Mouse (Mus musculus) cerebellum, adult 9-11 months (tissue): Measurements from ENCODE around the gene Nfib.

ENCODE experiments used
- DNase-seq: peaks from one replicate; pipeline ENCODE4 v3.0.0; 2022

Nfib gene

DNA sequence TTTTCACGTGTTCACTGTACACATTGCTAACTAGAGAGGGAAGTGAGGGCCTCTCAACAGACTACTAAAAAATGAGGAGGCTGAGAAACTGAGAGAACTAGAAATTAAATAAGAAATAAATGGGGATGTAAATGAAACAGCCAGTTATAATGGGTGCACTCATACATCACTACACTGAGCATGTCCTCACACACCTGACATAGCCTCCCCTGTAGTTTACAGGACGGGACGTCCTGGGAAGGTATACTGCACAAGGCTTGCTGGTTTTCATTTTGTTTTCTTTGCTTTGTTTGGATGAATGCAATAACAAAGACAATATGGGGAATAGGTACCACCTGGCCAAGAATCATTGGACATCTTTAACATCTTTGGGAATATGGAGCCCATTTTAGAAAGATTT is 211.1 kb downstream of the Nfib start:
- DNase-seq = no peak

DNA sequence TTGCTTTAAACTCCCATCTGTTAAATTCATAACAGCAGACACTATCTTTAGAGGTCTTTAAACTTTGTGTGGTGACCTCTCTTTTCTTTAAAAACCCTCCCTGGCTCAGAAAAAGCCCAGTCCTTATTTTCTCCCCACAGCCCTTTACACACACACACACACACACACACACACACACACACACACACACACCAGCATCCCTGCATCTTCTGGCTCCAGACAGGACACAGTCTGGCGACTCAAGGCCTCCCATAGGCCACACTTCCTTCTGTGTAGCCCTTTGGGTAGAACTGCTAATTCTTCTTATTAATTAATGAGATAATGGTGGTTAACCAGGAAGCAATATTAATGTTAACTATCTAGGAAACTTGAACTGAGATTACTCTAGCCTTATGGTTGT is 211.7 kb downstream of the Nfib start:
- DNase-seq = no peak

DNA sequence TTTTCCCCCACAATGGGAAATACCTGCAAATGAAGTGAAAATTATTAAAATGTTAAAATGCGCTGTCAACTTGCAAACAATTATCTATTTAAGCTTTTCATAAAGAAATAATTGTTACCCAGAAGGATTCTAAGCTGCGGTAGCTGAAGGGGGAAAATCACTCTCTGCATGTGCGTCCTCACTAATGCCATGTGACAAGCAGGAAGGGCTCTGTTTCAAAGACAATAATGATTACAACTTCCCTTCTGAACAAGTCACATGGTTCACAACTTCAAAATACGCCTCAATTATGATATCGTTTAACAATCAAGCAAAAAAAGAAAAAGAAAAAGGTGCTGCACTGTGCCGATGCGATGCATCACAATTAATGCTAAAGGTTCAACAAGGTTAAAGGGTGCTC is 212.2 kb downstream of the Nfib start:
- no peak for DNase-seq

DNA sequence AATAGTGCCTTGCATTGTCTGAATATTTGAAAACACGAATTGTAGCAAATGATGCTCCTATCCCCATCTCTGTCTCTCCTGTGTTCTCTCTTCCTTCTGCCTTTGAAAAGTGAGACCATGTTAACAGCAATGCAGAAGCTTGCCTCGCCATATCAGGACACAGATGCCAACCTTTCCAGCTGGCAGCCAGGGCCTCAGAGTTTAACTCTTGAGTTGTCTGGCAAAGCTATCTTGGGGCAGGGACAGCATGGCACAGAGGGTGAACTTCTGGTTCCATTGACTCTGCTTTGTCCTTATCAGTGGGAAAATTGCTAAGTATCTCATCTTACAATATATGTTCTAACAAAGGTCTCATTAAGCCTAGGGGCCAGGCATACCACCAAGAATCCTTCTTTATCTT is 212.8 kb downstream of the Nfib start:
- DNase-seq = no peak

DNA sequence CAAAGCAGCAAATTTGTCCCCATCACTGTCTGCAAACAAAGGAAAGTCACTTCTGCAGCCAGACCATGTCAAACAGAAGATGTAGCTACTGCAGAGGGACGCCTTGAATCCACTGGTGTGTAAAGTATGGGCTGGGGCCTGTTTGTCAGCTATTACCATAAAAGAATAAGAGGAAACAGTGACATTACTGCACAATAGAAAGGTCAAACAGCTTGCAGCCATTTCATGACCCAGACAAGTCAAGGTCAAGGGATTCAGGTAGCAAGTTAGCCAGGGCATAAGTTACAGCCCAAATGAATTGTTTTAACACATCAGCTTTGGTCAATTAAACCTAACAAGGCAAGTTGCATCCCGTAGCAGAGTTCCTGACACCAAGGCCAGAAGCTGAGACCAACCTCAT is 215.6 kb downstream of the Nfib start:
- DNase-seq = no peak

DNA sequence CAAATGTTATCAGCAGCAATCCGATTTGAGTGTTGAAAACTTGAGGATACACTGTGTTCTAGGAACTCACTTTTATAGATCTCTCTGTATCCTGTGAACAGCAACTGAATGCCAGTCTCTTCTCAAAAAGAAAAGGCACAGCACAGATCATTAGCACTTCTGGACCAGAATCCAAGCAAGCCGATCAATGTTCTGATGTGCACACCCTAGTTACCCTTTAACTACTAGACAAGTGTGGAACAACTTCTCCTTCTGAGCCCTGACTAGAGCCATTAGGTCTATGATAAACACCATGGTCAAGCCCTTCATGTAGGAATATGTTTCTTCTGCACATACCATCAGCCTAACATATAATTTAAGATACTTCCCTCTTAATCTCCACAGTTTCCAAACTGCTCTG is 219.6 kb downstream of the Nfib start:
- DNase-seq = no peak

GRCm38 (mm10) chr4:82483871-82484270 is 221.7 kb downstream of the Nfib start:
- no peak for DNase-seq

DNA sequence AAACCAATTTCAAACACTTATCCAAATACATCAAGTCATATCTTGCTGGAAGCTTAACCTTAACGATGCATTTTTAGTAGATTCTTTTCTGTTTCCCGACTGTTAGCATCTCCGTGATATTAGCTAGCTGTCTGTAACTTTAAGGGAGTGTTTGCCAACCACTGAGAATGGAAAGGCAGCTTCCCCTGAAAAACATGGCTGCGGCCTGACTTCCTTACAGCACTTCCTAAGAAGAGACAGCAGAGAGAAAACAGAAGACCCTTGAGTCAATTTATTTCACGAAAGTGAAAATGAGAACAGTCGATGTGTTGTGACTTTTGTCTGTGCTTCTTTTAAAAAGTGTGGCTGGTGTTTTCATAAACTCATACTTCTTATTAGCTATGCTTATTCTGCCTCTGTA is 222.3 kb downstream of the Nfib start:
- DNase-seq = no peak

DNA sequence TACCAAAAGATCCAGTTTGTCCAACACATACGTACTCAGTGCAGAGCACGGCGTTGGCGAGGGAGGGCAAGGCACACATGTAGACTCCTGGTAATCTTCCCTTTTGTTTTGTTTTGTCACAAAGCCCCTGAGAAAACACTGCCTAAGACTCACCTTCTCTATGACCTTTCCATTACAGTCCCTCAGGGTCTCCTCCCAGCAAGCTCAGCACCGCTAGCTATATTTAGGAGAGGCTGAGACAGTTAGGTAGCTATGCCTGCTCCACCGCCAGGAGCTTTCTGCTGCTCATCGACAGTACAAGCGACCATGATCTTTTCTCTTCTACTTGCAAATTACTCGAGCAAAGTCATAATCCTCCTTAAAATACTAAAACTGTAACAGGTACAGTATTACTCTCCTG is 224.9 kb downstream of the Nfib start:
- DNase-seq = no peak

DNA sequence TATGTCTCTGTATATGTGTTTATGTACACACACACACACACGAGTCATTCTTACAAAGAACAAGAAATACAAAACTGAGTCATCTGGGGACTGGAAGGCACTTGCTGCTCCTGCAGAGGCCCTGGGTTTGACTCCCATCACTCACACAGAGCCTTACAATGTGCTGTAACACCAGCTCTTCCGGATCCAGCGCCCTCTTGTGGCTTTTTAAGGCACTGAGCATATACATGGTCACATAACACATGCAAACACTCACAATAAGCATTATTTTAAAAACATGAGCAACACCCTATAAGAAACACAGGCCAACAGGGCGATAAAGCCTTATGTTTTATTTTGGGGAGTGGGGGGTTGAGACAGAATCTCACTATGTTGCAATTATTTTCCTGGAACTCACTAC is 226.2 kb downstream of the Nfib start:
- no peak for DNase-seq

DNA sequence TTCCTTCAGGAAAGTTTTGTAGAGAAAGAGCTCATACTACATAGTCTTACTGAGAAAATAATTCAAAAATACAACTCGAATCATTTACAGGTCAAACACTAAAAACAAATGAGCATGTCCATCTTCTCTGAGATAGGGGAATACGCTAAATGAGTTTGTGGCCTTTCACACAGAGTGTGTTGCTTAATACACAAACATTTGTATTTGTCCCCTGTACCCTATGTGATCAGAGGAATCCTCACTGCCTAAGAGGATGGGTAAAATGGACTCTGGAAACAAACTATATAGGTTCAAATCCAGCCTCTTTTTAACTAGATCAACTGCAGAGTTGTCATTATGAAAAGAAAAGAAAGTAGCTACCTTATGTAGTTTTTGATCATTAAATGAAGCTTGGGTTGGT is 227.8 kb downstream of the Nfib start:
- no peak for DNase-seq

DNA sequence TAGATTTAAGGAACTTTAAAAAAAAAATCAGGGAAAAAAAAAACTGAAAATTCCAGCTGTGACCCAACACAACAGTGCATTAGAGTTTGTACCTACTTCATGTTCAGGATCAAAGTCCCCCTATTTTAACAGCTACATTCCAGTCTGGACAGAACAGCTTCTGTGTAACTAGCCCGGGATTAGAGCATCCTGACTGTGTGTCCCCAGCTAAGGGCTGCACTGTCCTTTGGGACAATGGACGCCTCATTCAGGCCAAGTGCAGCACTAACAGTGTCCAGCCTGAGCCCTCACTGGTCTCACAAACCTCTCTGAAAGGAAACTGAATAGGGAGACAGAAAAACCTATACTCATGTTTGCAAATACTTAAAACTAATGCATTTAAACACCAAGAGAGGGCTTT is 229.1 kb downstream of the Nfib start:
- DNase-seq = no peak

DNA sequence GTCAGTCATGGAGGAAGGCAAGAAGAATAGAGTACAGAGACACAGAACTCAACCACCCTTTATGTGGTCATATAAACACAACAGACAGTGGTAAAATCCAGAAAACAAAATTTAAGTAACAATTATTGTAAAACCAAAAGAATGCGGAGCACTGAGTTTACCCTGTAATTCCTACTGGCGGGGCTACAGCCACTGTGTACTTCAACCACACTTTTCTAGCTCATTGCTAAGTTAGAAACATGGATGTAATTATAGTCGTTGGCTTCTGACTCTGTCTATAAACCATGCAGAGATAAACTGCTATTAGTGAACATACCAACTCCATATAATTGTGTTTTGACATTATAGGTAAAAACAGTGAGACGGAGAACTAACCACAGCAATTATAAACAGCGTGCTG is 231.2 kb downstream of the Nfib start:
- no peak for DNase-seq

- no peak for DNase-seq
These were observed 234.6 kb downstream of the Nfib start for GRCm38 (mm10) chr4:82470938-82471320.

DNA sequence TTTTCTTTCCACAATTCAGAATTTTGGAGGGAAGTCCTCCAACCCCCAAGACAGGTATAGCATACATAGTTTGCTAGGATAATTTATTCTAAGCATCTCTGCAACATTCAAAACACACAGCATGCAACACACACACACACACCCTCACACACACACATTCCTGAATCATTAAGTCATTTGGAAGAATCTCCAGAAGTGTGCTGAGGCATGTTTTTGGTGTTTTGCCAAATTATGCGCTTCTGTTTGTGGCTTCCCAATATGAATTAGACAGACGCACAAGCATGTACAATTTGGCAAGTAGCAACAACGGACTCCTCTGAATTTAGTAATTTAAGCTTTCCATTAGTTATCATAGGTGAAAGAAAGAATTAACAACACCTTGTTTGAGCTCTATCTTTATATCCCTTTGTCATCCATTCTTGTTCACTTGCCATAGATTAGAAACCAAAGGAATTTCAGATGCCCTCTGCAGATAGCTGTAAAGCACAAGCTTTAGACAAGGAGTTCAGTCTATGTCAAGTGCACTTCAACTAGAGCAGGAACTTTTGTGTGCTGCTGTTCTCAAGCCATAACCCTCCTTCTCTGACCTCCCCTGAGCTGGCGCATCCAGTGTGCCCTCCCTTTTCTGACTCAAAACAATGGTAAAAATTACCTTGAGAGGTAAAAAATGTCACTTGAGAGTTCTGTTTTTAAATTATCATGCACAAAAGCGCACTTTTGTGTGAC is 235.2 kb downstream of the Nfib start:
- no peak for DNase-seq

DNA sequence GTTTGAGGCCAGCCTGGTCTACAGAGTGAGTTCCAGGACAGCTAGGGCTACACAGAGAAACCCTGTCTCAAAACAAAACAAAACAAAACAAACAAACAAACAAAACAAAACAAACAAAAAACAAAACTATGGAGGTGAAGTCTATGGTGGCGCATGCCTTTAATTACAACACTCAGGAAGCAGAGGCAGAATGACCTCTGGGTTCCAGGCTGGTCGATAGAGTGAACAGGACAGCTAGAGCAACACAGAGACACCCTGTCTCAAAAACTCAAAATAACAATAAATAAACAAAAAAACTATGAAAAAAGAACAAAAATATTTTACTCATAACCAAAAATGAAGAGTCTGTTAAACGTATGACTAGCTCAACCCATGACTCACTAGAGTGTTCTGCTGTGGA is 236.6 kb downstream of the Nfib start:
- no peak for DNase-seq

DNA sequence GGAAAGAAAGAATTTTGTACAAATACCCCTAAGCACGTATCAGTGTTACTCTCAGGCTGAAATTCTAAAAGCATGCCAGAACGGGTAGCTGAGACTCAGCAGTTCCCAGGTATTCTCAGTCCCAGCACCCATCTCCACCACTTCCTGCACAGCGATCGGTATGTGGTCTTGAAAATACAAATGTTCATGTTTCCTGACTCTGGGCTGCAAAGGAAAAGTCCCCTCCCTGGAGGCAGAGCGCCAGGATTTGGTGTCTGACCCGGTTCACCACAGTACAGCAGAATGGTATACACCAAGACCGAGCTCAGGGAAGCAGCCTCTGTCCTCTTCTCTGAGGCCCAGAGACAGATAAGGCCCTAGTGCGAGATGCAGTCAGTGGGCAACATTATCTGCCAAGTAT is 238.8 kb downstream of the Nfib start:
- no peak for DNase-seq

DNA sequence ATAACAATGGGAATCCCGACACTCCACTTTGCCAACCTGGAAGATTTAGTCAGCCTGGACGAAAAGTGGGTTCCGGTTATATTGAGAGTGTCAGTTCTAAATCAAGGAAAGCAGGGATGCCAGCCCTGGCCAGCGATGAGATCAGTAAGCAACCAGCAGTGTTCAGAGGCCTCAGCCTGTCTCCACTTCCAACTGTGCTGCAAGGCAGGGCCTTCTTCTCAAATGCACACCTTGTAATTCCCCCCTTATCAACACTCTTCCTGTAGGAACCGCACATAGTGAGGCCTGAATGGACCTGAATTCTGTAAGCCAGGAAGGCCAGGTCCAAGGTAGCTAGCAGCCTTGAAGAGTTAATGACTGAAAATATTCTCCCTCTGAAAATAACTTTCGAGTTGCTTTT is 239.4 kb downstream of the Nfib start:
- peak; percentile 49 for DNase-seq

DNA sequence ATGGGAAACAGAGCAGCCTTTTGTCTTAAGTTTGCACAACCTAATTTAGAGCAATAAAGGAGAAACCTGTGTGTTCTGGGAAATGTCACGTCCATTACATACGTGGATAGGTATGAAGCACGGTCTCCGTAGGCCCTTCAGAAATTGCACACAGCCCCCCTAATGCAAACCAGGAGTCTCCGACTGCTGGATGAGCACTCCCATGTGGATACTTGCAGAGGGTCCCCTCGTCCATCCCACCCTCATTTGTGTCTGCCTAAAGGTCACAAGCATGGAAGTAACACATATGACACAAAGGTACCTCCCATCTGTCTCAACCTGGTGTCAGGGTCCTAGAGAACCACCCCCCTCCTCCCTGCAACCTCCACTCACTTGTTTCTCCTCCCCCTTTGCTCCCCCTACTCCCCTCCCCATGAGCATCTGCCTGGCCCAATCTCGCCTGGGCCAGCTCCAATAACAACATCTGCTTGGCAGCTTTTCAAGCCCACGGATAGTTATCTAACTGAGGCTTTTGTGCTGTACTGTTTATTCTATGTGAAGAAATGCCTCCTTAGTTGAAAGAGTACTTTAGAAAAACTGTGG is 241.4 kb downstream of the Nfib start:
- no peak for DNase-seq

- no peak for DNase-seq
These were observed 242.3 kb downstream of the Nfib start for GRCm38 (mm10) chr4:82463189-82463715.

GRCm38 (mm10) chr4:82461676-82462075 is 243.9 kb downstream of the Nfib start:
- no peak for DNase-seq

DNA sequence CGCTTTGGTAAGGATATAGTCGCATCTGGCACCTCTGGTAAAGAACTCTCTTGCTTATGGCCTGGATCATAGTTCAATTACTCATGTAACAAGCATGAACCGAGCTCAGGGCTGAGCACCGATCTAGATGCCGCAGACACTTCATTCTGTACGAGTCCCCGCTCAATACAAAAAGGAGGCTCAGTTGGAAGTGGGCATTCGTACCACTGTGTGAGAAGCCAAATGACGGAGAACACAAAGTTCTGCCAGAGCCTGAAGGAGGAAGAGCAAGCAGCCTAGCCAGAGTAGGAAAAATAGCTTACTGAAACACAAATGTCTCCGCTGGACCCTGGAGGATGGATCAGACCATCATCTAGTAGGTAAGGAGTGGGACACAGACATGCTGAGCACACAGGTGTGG is 246.7 kb downstream of the Nfib start:
- peak; percentile 41 for DNase-seq

DNA sequence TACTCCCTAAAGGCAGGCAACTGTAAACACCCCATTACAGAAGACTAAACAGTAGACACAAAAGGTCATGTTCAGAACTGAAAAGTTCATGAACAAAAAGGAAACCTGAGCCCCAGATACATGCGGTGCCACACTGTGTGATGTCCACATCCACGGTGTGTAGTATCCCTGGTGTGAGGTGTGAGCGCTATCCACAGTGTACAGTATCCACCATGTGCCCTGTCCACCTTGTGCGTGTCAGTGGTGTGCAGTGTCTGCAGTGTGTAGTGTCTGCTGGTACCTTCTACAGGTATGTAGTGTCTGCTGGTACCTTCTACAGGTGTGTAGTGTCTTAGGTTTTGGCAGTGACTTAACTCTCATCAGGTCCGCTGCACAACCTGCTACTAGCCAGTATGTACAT is 248.6 kb downstream of the Nfib start:
- DNase-seq = no peak

- no peak for DNase-seq
These were observed 249.2 kb downstream of the Nfib start for GRCm38 (mm10) chr4:82456323-82456713.
